Mouse (Mus musculus): ENCODE results near the gene Ap1b1. TPM values are rescaled to one million over a fixed set of nuclear protein-coding genes. Genes with fewer than 3 reads are reported as not detected.
A peak's percentile ranks its signal among the peaks of the same experiment; 100 is the strongest.

The Ap1b1 gene
- polyA plus RNA-seq, 1 experiment from 2014 or later = 46.3 TPM

- Histone ChIP-seq H3K4me1 (ENCODE audit: insufficient read depth) (peaks cover 4% of the 10 kb centered on the region; the same call in 1 of the 2 replicates), H3K9ac (replicated peaks) (no peak overlapping the region), H3K27me3 (ENCODE audit: insufficient read depth, low read length) (no peaks in the 10 kb centered on the region), H3K4me3 (ENCODE audit: low read depth, low read length) (no peak overlapping the region), H3K27ac (ENCODE audit: low read depth) (peak overlapping the region; percentile 34; the same call in 1 of the 2 replicates), H3K9me3 (ENCODE audit: low read length) (no peaks in the 10 kb centered on the region), H3K36me3 (replicated peaks; ENCODE audit: insufficient read depth, low read length) (no peaks in the 10 kb centered on the region), H3K4me2 (ENCODE audit: low read depth, low read length) (no peak overlapping the region)
- DNase-seq = no peak
- peak; percentile 64 for ATAC-seq
- TF ChIP-seq CTCF (IDR thresholded peaks at IDR 0.05; ENCODE audit: low read depth) (no peak), EP300 (IDR thresholded peaks at IDR 0.05; ENCODE audit: low read depth) (peak; percentile 79)
- whole genome bisulfite sequencing (ENCODE audit: insufficient replicate concordance) = 39% methylated on average over 2 of the region's 2 CpGs
These were observed 19.1 kb upstream of the Ap1b1 start for GRCm38 (mm10) chr11:4967549-4967948.

GRCm38 (mm10) chr11:4968376-4968775 lies 18.2 kb upstream of the Ap1b1 start:
- no peak for DNase-seq
- Histone ChIP-seq H3K27ac (ENCODE audit: low read depth) (no peak overlapping the region), H3K4me2 (ENCODE audit: low read depth, low read length) (no peak overlapping the region)

GRCm38 (mm10) chr11:4972967-4973870 lies 13.4 kb upstream of the Ap1b1 start:
- TF ChIP-seq EP300 (IDR thresholded peaks at IDR 0.05; ENCODE audit: low read depth) (no peak), CTCF (IDR thresholded peaks at IDR 0.05; ENCODE audit: low read depth) (peak; percentile 95)
- Histone ChIP-seq H3K27ac (ENCODE audit: low read depth) (0 out of 2 replicates have a peak overlapping the region, but pooled peaks have one; percentile 71), H3K4me2 (ENCODE audit: low read depth, low read length) (no peak overlapping the region), H3K4me3 (ENCODE audit: low read depth, low read length) (no peak overlapping the region), H3K36me3 (replicated peaks; ENCODE audit: insufficient read depth, low read length) (no peaks in the 10 kb centered on the region), H3K9ac (replicated peaks) (no peak overlapping the region), H3K27me3 (ENCODE audit: insufficient read depth, low read length) (no peaks in the 10 kb centered on the region), H3K9me3 (ENCODE audit: low read length) (no peaks in the 10 kb centered on the region), H3K4me1 (ENCODE audit: insufficient read depth) (peaks cover 8% of the 10 kb centered on the region)
- ATAC-seq (peak; percentile 83), DNase-seq (peak; percentile 74)
- 48% methylated on average over 13 of the region's 13 CpGs for WGBS (ENCODE audit: insufficient replicate concordance)

More at GRCm38 (mm10) chr11:4968376-4968775, 18.2 kb upstream of the Ap1b1 start:
- TF ChIP-seq CTCF (IDR thresholded peaks at IDR 0.05; ENCODE audit: low read depth) (no peak), EP300 (IDR thresholded peaks at IDR 0.05; ENCODE audit: low read depth) (no peak)
- Histone ChIP-seq H3K4me1 (ENCODE audit: insufficient read depth) (peaks cover 4% of the 10 kb centered on the region; the same call in 1 of the 2 replicates), H3K9ac (replicated peaks) (no peak overlapping the region), H3K27me3 (ENCODE audit: insufficient read depth, low read length) (no peaks in the 10 kb centered on the region), H3K4me3 (ENCODE audit: low read depth, low read length) (no peak overlapping the region), H3K36me3 (replicated peaks; ENCODE audit: insufficient read depth, low read length) (no peaks in the 10 kb centered on the region), H3K9me3 (ENCODE audit: low read length) (no peaks in the 10 kb centered on the region)
- WGBS (ENCODE audit: insufficient replicate concordance) = 49% methylated on average over 10 of the region's 10 CpGs
- no peak for ATAC-seq

- H3K36me3 ChIP-seq (replicated peaks; ENCODE audit: insufficient read depth, low read length) = no peaks in the 10 kb centered on the region
- peak overlapping the region; percentile 71; the same call in 1 of the 2 replicates for H3K27ac ChIP-seq (ENCODE audit: low read depth)
- DNase-seq (no peak), ATAC-seq (0 out of 2 replicates have a peak, but pooled peaks have one; percentile 22)
- H3K4me2 ChIP-seq (ENCODE audit: low read depth, low read length) = no peak overlapping the region
- H3K9ac ChIP-seq (replicated peaks) = no peak overlapping the region
- no peak overlapping the region for H3K4me3 ChIP-seq (ENCODE audit: low read depth, low read length)
- peaks cover 8% of the 10 kb centered on the region for H3K4me1 ChIP-seq (ENCODE audit: insufficient read depth)
- WGBS (ENCODE audit: insufficient replicate concordance) = 57% methylated on average over 2 of the region's 2 CpGs
- TF ChIP-seq EP300 (IDR thresholded peaks at IDR 0.05; ENCODE audit: low read depth) (no peak), CTCF (IDR thresholded peaks at IDR 0.05; ENCODE audit: low read depth) (no peak)
- no peaks in the 10 kb centered on the region for H3K27me3 ChIP-seq (ENCODE audit: insufficient read depth, low read length)
- no peaks in the 10 kb centered on the region for H3K9me3 ChIP-seq (ENCODE audit: low read length)
These were observed 12.8 kb upstream of the Ap1b1 start for GRCm38 (mm10) chr11:4973871-4974256.

GRCm38 (mm10) chr11:4974376-4975122 lies 12.1 kb upstream of the Ap1b1 start:
- H3K27ac ChIP-seq (ENCODE audit: low read depth) = peak overlapping the region; percentile 71; the same call in 1 of the 2 replicates
- DNase-seq = no peak
- no peaks in the 10 kb centered on the region for H3K9me3 ChIP-seq (ENCODE audit: low read length)
- no peaks in the 10 kb centered on the region for H3K36me3 ChIP-seq (replicated peaks; ENCODE audit: insufficient read depth, low read length)
- 35% methylated on average over 11 of the region's 11 CpGs for WGBS (ENCODE audit: insufficient replicate concordance)
- H3K27me3 ChIP-seq (ENCODE audit: insufficient read depth, low read length) = no peaks in the 10 kb centered on the region
- no peak overlapping the region for H3K4me3 ChIP-seq (ENCODE audit: low read depth, low read length)
- ATAC-seq = peak; percentile 41
- TF ChIP-seq CTCF (IDR thresholded peaks at IDR 0.05; ENCODE audit: low read depth) (no peak), EP300 (IDR thresholded peaks at IDR 0.05; ENCODE audit: low read depth) (no peak)
- H3K4me2 ChIP-seq (ENCODE audit: low read depth, low read length) = no peak overlapping the region
- H3K9ac ChIP-seq (replicated peaks) = no peak overlapping the region
- H3K4me1 ChIP-seq (ENCODE audit: insufficient read depth) = peaks cover 8% of the 10 kb centered on the region

GRCm38 (mm10) chr11:4975623-4976022 lies 11.0 kb upstream of the Ap1b1 start:
- peak overlapping the region; percentile 51 for H3K4me2 ChIP-seq (ENCODE audit: low read depth, low read length)
- H3K4me3 ChIP-seq (ENCODE audit: low read depth, low read length) = no peak overlapping the region
- no peaks in the 10 kb centered on the region for H3K9me3 ChIP-seq (ENCODE audit: low read length)
- no peaks in the 10 kb centered on the region for H3K27me3 ChIP-seq (ENCODE audit: insufficient read depth, low read length)
- DNase-seq = peak; percentile 82
- H3K4me1 ChIP-seq (ENCODE audit: insufficient read depth) = peaks cover 8% of the 10 kb centered on the region
- no peak overlapping the region for H3K27ac ChIP-seq (ENCODE audit: low read depth)
- 10% methylated on average over 14 of the region's 14 CpGs for WGBS (ENCODE audit: insufficient replicate concordance)
- TF ChIP-seq CTCF (IDR thresholded peaks at IDR 0.05; ENCODE audit: low read depth) = peak; percentile 89
- no peak for TF ChIP-seq EP300 (IDR thresholded peaks at IDR 0.05; ENCODE audit: low read depth)
- no peak overlapping the region for H3K9ac ChIP-seq (replicated peaks)
- ATAC-seq = peak; percentile 27; the same call in 1 of the 2 replicates
- H3K36me3 ChIP-seq (replicated peaks; ENCODE audit: insufficient read depth, low read length) = no peaks in the 10 kb centered on the region

Data from liver, postnatal 0 days (tissue).